Mouse (Mus musculus) adrenal gland, postnatal 36 days (tissue): ENCODE data around the gene Suox. TPM values are rescaled to one million over a fixed set of nuclear protein-coding genes. Genes with fewer than 3 reads are reported as not detected.
"Not testable (repeated sequence)": the region's sequence is repeated elsewhere in the genome, so short reads cannot be mapped to it uniquely, and the experiment has no call there.

Experiments used
- DNase-seq, 2 experiments: peaks; one replicate each; pipeline ENCODE4 v3.0.0; 2021; ENCODE audit warnings: mixed read lengths in 1 of 2
- long read RNA-seq, 2 experiments: library from polyadenylated mRNA; stranded (forward); transcript quantifications; one replicate each; pipeline ENCODE4 v2.0.0; 2021; ENCODE audit warnings: borderline sequencing depth in 2 of 2
- total RNA-seq, 2 experiments: library from RNA; stranded (reverse); gene quantifications; 2 replicates each; pipeline ENCODE4 v1.2.3; 2021

Gene Suox
- total RNA-seq: 10 to 100 TPM; 24.1 to 24.3 TPM
- long read RNA-seq, experiment 1, transcript Suox-201 (4 exons, 2,497 nt): major isoform, 17 of 21 reads
- long read RNA-seq, experiment 1, partial matches to known transcripts: 4 of 21 reads
- long read RNA-seq, experiment 1, other reads (novel, unspliced or antisense): 0 of 21 reads
- long read RNA-seq, experiment 2, transcript Suox-201 (4 exons, 2,497 nt): major isoform, 14 of 16 reads
- long read RNA-seq, experiment 2, partial matches to known transcripts: 1 of 16 reads
- long read RNA-seq, experiment 2, other reads (novel, unspliced or antisense): 1 of 16 reads

DNA sequence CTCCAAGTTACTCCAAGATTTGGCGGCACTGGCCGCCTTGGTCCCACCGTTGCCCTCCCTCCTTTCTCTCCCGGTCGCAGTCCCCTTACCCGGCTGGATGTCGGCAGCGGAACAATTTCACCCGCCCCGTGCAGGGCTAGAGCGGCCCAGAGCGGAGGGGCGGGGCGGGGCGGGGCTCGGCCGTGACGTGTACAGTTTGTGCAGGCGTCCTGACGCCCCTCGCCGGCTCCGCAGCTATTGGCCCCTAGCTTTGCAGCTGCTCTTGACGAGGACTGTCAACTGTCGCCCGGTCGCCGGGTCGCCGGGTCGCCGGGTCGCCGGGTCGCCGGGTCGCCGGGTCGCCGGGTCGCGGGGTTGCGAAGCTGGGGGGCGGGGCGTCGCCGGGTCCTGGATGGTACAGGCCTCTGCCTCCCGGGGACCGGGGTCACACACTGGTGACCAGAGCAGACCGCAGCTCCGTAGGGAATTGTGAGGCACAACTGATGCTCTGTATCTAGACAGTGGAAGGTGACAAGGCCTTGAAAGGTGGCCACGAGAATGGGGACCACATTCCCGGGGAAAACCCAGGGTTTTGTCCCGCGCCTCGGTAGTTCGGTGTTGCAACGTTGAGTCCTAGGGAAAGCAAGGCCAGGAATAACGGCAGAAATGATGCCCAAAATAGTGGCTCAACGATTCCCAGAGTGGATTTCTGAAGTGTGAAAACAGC, at the start of gene Suox:
Gene Suox, minus strand, starts transcription at position 311 of the 706 bp plus-strand sequence.
- peak; percentile 85 to 91 for DNase-seq

GRCm38 (mm10) chr10:128715559-128716537, 42.0 kb upstream of the Suox start:
- no peak for DNase-seq

GRCm38 (mm10) chr10:128711318-128711717, 37.4 kb upstream of the Suox start:
- not testable (repeated sequence) for DNase-seq

DNA sequence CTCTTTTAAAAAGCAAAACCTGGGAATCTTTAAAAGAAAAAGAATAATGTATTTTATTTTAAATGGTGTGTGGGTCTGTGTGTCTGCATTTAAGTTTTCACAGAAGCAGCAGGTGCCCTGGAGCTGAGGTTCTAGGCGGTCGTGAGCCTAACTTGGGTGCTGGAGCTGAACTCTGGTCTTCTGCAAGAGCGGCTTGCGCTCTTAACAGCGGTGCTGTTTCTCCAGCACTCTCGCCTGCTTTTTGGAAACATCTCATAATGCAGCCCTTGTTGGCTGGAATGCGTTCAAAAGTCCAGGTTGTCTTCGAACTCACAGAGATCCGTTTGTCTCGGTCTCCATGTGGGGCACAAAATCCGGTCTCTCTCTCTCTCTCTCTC, 31.4 kb upstream of the Suox start:
- DNase-seq: no peak

DNA sequence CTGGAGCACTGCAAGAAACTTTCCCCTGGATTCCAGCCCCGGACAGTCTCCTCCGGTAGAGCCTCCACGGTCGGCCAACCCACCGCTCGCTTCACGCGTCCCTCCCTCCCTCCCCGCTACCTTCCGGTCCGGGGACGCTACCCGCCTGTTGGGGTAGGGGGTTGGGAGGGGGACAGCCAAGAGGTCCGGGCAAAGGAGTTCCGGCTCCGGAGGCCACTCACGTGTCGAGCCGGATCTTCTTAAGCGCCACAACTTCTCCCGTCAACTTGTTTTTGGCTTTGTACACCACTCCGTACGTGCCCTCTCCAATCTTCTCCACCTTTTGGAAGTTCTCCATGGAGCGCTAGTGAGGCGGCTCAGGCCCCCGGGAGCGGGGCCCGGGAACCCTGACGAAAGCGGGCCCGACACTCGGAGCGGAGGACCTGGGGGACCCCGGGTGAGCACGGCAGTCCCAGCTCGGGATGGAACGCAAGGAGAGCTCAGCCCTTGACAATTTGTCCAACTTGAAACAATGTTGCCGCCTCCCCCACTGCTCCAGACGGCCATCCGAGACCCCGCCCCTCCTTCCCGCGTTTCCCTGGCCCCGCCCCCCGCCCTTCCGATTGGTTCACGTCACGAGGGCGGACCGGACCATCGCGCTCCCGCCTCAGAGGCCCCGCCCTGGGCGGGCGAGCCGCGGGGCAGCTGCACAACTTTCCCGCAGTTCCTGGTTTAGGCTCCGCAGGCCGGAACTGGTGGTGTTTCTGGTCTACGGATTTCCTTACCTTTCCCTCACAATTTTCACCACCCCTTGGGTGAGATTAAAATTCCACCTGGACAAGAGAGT, 30.8 kb upstream of the Suox start, which contains the start of gene Cdk2:
Gene Cdk2, minus strand, starts transcription at position 541 of the 826 bp plus-strand sequence.
- peak; percentile 95 to 97 for DNase-seq

DNA sequence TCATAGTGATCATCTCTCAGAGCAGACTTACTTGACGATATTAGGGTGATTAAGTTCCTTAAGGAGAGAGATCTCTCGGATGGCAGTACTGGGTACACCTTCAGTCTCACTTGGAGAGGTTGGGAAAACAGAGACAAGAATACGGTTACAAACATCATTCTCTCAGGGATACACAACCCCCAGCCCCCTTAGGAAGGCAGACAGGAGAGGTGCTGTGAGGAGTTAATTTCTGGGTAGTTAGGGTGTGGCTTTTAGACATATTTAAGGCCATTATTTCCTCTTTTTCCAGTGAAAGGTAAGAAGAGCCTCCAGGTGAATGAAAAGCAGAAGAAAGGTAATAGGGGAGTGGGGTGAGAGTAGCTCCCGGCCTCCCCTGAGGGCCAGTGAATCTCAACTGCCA, 30.0 kb upstream of the Suox start, which contains the start of gene Pmel:
Gene Pmel, plus strand, starts transcription at position 301 of the 400 bp plus-strand sequence.
- DNase-seq: no peak

DNA sequence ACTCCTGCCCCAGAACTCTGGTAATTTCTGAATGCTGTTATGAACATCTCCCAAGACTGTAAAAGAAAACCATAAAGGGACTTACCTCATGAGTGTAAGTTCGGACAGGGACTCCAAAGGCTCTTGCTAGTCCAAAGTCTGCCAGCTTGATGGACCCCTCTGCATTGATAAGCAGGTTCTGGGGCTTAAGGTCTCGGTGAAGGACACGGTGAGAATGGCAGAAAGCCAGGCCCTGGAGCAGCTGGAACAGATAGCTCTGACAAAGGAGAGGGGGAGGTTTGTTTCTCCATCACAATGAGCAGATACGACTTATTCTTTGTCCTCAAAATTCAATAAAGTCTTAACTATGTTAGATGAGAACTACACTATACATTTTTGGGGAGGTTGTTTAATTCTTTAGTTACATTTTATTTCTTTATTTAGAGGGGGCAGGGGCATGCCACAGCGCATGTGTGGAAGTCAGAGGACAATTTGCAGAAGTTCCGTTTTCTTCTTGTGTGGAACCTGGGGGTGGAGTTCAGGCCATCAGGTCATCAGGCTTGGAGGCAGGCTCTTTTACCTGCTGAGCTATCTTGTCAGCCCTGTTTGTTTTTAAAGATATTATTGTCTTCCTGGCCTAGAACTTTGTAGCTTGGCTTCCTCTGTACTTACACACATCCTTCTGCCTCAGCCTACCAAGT, 28.6 kb upstream of the Suox start:
- DNase-seq: peak; percentile 35 to 53

GRCm38 (mm10) chr10:128700712-128701111, 26.8 kb upstream of the Suox start:
- no peak for DNase-seq

GRCm38 (mm10) chr10:128699611-128700010, 25.7 kb upstream of the Suox start:
- DNase-seq: no peak

- no peak for DNase-seq
Measured at GRCm38 (mm10) chr10:128699006-128699405, 25.1 kb upstream of the Suox start.

- no peak for DNase-seq
Measured at GRCm38 (mm10) chr10:128697072-128697725, 23.3 kb upstream of the Suox start.

- DNase-seq: peak; percentile 98 to 99
Measured at GRCm38 (mm10) chr10:128695992-128696807, 22.3 kb upstream of the Suox start, which contains the start of gene Rab5b. Gene Rab5b, minus strand, starts transcription at chr10:128696264.

DNA sequence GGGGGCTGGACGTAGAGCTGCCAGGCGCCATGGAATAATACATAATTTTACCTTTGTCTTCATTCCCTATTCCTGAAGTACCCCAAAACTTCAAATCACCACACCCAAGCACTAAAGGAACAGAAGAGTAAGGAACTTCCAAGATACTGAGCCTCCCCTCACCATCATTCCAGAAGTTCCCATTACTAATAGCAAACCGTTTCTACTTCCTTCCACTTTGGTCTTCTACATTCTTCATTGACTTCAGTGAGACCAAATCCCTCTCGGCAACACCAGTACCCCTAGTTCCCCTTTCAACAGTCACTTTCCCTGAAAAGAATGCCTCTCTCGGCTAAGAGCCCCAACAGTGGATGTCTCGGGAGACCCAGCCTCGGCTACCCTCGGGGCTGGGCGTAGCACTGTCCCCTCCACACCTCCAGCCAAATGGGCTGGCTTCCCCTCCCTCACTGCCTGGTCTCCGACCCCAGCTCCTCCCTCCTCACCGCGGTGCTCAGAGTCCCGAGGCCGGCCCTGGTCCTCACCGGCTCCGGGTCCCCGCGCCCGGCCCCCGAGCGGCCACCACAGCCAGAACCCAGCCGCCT, 21.6 kb upstream of the Suox start:
- DNase-seq: no peak

DNA sequence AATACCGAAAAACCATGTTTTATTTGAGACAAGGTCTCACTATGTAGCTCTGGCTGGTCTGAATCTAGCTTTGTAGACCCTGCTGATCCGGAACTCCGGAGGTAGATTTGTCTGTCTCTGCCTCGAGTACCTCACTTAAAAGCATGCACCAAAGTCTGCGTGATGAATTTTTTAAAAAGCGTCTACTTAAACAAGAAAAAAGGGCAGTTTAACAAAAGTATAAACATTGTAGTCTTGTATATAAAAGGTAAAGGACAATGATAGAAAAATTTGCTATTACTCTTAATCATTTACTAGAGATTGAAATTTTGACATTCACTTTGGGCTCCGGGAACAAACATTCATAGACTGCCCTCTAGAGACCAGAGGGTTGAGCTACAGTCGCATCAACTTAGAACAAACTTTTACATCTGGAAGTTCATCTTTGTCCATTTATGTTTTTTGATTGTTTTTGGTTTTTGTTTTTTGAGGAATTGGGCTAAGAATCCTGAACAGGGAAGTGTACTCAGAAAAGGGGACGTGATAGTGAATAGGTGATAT, 666 bp upstream of the Suox start:
- peak in 1 of 2 experiments; percentile 33 for DNase-seq

DNA sequence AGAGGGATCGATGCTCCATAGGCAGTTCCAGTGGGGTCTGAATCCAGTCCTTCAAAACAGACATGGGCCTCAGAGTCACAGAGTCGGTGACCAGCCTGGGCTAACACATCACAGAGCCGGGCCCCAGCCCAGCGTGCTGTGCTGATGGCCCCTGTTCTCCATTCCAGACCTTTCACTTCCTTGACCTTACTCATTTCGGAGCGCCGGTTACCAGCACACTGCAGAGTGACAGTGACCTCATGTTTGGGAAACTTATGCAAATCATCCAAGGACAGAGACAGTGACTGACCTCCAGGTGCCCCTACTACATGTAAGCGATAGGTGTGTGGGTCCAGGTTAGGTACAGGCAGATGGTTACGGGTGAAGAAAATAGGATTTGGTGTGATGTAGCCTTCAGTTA, 2.7 kb downstream of the Suox start:
- DNase-seq: no peak

GRCm38 (mm10) chr10:128668790-128669672, 4.8 kb downstream of the Suox start:
- DNase-seq: peak; percentile 63 to 71

- DNase-seq: no peak
Measured at GRCm38 (mm10) chr10:128665806-128666205, 8.1 kb downstream of the Suox start.
